Mouse (Mus musculus) olfactory bulb, adult 2 months (tissue): Measurements from ENCODE around the gene Dclk2.

ENCODE experiments used
- CTCF ChIP-seq: fragments of 200-500 bp; IDR thresholded peaks from 2 replicates; pipeline ENCODE4 v1.5.1; 2012; ENCODE audit warnings: low read depth, mild to moderate bottlenecking, low read length, moderate library complexity; ENCODE audit not compliant: insufficient read depth
- POLR2A ChIP-seq: fragments of 200-500 bp; IDR thresholded peaks from 2 replicates; pipeline ENCODE4 v1.6.1; 2012; ENCODE audit warnings: mild to moderate bottlenecking, low read depth, low read length, moderate library complexity; ENCODE audit not compliant: insufficient read depth

GRCm38 (mm10) chr3:86787423-86788123 lies 133.1 kb downstream of the Dclk2 start:
- TF ChIP-seq POLR2A = no peak
- TF ChIP-seq CTCF = no peak
